Mouse (Mus musculus): ENCODE measurements around the gene 3110070M22Rik.
"Not testable (repeated sequence)": the region's sequence is repeated elsewhere in the genome, so short reads cannot be mapped to it uniquely, and the experiment has no call there.

The 3110070M22Rik gene

DNA sequence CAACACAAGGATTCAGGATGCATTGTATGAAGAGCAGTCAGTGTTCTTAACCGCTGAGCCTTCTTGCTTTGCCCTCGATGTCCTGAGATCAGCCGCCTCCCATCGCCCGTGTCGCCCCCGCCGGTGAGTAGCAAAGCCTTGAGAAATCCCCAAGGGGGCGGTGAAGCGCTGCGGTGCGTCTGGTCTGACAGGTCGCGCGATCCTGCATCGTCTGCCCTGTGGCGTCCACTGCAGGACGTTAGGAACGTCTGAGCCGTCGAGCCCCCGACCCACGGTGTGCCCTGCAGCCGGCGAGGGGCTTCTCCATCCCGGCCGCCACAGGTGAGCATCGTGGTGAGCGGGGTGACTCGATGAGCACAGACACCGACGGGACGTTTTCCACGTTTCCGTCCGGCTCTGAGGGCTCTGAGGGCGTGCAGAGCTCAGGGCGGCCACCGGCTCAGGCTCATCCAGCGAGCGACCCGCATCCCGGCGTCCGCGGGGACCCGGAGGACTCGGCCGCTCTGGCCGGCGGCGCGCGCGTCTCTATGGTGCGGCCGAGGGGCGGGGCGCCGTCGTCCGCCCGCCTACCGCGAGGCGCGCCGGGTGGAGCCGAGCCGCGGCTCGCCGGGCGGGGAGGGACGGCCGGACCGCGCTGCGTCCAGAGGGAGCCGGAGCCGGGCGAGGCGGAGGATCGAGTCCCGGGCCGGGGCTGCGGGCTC is at the start of gene 3110070M22Rik, which contains the start of gene Tmem267:
Gene 3110070M22Rik (minus strand): TSS at position 504 of the 701 bp plus-strand sequence.
Gene Tmem267 (plus strand): TSS at position 160 of the 701 bp plus-strand sequence.
- in situ Hi-C loops (cut with MboI) = no loop called here

DNA sequence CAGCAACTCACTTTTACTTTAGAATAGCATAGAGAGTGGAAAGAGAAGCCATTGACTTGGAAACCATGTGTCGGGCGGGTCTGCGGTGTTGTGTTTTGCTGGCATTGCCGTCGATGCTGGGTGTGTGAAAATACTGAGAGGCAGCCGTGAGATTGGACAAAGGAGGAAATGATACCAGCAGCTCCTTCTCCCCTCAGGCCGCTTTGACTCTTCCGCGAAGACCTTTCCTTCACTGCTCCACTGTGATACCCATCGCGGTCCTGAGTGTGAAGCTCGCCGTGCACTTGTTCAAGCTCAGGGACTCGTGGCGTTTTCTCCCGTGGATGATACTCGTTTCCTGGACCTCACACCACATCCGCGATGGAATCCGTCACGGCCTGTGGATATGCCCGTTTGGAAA is 6.8 kb upstream of the 3110070M22Rik start:
- in situ Hi-C loops (cut with MboI) = not testable (repeated sequence)

DNA sequence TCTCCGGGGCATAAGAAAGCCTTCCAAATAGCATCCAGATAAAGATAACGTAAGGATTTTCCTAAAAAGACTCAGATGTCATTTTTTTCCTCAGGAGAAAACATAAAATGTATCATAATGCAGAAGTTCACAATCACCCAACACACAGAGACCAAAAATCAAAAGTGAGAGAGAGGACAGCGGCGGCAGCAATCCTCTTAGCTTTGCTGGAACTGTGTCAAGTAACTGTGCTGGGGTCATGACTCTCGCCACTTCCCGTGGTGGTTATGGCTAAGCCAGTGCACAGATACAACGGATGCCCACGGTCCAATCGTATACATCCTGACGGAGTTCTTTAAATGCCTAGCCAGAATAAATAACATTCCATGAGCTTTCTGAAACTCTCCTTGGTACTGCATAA is 3.9 kb upstream of the 3110070M22Rik start:
- in situ Hi-C loops (cut with MboI) = not testable (repeated sequence)

DNA sequence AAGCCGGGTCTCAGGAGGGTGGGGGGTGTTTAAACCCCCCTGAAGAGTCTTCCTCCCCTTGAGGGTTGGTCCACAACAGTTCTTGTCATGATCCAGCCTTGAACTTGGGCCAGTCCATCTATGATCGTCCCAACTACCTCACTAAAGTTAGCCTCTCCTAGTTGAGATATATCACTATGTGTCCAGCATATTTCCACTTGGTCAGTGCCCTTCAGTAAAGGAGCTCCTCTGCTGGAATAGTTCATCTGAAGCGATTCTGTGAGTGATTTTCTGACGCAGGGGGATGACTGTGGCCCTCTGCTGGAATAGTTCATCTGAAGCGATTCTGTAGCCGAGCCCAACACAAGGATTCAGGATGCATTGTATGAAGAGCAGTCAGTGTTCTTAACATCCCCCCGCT is 829 bp downstream of the 3110070M22Rik start:
- in situ Hi-C loops (cut with MboI) = no loop called here

DNA sequence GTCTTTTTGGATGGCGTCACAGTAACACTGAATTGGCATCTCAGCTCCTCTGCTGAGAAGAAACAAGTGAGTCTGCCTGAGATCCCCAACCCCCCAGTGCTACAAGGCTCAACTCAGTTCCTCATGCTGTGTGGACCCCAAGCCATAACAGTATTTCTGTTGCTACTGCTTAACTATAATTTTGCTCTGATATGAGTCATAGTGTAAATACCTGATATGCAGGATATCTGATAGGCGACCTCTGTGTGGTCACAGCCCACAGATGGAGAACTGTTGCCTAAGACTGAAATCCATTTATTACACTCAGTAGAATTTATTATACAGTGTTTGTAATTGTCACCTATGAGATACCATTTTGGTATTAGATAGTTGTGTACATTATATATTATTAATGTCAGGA is 10.4 kb downstream of the 3110070M22Rik start:
- in situ Hi-C loops (cut with MboI) = no loop called here

DNA sequence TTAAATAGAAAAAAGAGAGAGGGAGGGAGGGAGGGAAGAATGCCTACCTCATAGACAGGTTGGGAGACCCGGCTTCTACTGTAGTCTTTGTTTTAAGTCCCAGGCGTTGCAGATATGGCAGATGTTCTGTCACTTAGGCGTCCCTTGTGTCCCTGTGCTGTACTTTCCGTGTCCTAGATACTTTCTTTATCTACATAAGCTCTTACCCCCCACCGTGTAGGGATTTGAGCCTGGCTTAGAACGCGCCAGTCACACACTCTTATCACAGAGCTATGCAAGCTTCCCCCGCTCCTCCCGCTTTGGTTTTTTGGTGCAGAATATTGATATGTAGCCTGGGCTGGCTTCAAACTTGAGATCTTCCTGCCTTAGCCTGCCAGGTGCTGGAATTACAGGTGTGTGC is 11.6 kb downstream of the 3110070M22Rik start:
- in situ Hi-C loops (cut with MboI) = no loop called here

DNA sequence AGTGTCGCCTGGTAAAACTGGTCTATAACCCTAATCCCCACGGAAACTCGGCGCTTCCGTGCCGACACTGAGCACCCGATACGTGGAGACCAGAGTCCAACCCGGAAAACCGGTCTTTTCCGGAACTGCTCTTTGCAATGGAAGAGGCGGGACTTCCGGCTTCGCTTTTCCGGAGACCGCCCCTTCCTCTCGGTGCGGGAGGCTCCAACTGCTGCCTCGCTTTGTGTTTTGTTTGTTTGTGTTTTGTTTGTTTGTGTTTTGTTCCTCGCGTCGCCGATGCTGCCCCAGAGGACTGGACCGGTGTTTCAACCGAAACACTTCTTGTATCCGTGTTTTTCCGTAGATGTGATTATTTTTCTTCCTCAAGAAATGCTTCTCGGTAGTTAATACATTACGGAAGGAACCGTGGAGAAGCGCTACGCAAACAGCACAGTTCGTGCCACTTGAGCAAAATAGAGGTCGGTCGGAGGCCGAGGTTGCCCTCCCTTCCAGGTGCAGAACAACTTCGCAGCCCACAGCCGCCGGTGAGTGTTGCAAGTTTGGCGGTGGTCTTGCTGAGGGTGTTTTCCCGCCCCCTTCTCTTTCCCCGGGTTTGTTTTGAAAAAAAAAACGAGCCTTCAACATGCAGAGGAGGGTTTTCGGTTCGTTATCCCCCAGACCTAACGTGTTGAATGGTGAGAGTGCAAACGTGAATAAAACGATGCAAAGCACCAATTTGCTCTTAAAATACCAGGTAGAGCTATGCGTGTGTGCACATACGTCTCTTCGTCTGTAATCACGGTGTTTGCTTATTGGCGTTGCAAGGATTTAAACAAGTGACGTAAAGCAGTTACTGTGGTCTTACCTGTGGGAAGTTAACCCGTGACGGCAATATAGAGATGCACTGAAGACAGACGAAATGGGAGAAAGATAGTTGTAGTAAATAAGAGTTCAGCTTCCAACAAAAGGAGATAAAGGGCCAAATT is 25.3 kb downstream of the 3110070M22Rik start, which contains the start of gene 4833420G17Rik:
Gene 4833420G17Rik (plus strand): TSS at position 173 of the 965 bp plus-strand sequence.
- in situ Hi-C loops (cut with MboI) = no loop called here

DNA sequence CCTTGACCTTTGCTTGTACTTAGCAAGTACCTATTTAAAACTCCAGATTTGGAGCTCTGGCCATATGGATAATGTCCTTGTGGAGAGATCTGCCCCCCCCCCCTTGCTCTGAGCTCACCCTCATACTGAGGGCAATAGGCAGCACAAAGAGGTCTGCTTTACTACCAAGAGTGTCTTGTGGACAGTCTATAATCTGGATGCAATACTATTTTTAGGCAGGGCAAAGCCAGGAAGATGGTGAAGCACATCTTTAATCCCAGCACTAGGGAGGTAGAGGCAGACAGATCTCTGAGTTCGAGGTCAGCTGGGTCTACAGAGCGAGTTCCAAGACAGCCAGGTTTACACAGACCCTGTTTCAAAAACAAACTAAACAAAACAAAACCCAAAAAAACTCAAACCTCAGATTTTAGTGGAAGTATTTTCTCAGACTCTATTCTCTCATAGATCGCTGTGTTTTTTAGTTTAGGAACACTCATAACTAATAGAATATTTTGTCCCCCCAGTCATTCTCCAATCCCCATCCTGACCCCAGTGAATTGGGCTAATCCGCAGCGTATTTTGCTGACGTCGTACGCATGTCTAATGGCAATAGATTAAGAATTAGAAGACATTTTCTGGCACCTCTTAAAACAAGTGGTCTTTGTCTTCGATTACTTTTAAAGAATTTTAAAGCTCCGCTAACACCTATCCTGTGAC is 26.1 kb downstream of the 3110070M22Rik start:
- in situ Hi-C loops (cut with MboI) = no loop called here

DNA sequence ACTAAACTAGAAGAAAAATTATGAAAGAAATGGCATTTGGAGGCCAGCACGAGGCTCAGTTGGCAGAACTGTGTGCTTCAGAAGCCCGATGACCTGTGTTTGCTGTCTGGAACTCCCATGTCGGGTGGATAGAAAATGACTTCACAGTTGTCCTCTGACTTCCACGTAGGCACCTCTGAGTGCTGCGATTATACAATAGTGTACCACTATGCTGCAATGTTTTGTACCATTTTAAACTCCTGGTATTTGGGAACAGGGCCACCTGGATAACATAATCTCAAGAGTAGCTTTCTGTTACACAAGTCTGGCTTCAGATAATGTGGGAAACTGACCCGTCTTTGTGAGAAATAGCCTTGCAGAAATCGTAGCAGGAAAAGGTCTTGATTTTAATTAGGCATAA is 31.8 kb downstream of the 3110070M22Rik start:
- in situ Hi-C loops (cut with MboI) = no loop called here

DNA sequence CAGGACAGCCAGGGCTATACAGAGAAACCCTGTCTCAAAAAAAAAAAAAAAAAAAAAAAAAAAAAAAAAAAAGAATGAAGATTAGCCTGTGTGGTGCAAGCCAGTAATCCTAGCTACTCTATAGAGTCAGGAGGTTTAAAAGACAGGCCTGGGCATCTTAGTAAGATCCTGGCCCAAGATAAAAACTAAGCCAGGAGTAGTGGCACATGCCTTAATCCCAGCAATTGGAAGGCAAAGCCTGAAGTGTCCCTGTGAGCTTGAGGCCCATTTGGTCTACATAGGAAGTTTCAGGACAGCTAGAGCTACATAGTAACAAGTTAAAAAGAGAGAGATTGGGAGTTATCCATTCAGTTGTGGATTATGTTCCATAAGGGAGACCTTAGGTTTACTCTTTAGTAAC is 33.1 kb downstream of the 3110070M22Rik start:
- in situ Hi-C loops (cut with MboI) = no loop called here

DNA sequence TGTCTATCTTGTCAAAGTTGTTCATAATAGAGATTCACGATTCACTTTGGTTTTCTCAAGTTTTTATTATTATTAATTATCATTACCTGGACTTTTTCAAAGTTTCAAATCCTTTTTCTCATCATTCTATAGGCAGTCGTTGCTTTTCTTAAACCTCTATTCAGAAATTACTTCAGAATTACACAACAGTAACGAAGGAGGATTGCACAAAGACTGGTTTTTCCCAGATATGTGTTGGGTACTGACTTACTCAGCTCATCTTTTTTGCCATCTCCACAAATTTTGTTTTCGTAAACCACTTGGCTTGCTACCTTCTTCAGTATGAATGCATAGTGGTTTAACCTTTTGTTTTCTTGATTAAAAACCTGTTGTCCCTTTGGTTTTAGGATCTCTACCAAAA is 34.6 kb downstream of the 3110070M22Rik start:
- in situ Hi-C loops (cut with MboI) = no loop called here

DNA sequence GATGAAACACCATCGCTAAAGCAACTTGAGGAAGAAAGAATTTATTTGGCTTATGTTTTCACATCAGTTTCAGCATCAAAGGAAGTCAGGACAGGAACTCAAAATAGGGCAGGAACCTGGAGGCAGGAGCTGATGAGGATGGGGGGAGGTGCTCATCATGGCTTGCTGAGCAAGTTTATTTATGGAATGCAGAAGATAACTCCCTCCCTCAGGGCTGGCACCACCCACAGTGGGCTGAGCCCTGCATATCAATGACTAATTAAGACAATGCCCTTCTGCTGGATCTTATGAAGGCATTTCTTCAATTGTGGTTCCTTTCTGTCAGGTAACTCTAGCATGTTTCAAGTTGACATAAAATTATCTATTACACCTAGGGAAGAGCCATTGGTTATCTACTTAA is 45.9 kb downstream of the 3110070M22Rik start:
- in situ Hi-C loops (cut with MboI) = no loop called here
